Mouse (Mus musculus) limb, embryonic 10.5 days (tissue): ENCODE results near the gene Nek10. TPM values are rescaled to one million over a fixed set of nuclear protein-coding genes. Genes with fewer than 3 reads are reported as not detected.
A peak's percentile ranks its signal among the peaks of the same experiment; 100 is the strongest.
"Not testable (repeated sequence)": the region's sequence is repeated elsewhere in the genome, so short reads cannot be mapped to it uniquely, and the experiment has no call there.

Experiments
- DNase-seq: peaks from one replicate; pipeline ENCODE4 v3.0.0-alpha.2; 2017; ENCODE audit warnings: low spot score
- H3K27ac ChIP-seq: fragments of 300-500 bp; sonication (generic); 2 replicates; pipeline ENCODE4 v1.5.1; 2016; ENCODE audit warnings: mild to moderate bottlenecking
- H3K27me3 ChIP-seq: fragments of 300-500 bp; sonication (generic); 2 replicates; pipeline ENCODE4 v1.6.1; 2016; ENCODE audit warnings: low read depth, mild to moderate bottlenecking; ENCODE audit not compliant: poor library complexity, severe bottlenecking
- H3K36me3 ChIP-seq: fragments of 300-500 bp; sonication (generic); 2 replicates; pipeline ENCODE4 v1.6.1; 2016; ENCODE audit warnings: mild to moderate bottlenecking, moderate library complexity
- H3K4me1 ChIP-seq: fragments of 300-500 bp; sonication (generic); 2 replicates; pipeline ENCODE4 v1.6.1; 2016
- H3K4me3 ChIP-seq: fragments of 300-500 bp; sonication (generic); 2 replicates; pipeline ENCODE4 v1.5.1; 2016; ENCODE audit warnings: mild to moderate bottlenecking, moderate library complexity
- H3K9me3 ChIP-seq: fragments of 300-500 bp; sonication (generic); replicated peaks from 2 replicates; pipeline ENCODE4 v1.6.1; 2016; ENCODE audit warnings: mild to moderate bottlenecking
- WGBS: fragments of 180-500 bp; shearing (Covaris S2); methylation state at CpG from one replicate; pipeline ENCODE4 v1.1.7; 2016; 5-methylcytosine and 5-hydroxymethylcytosine counted together
- polyA plus RNA-seq: library from polyadenylated mRNA; unstranded; fragments of >200 nt; fragmentation: Nextera tagmentation; extraction: Ambion mirVana; gene quantifications from 2 replicates; pipeline ENCODE4 v1.2.1, GENCODE M21; 2016

Nek10 gene
- polyA plus RNA-seq, 1 experiment from 2014 or later = 0.05 TPM

DNA sequence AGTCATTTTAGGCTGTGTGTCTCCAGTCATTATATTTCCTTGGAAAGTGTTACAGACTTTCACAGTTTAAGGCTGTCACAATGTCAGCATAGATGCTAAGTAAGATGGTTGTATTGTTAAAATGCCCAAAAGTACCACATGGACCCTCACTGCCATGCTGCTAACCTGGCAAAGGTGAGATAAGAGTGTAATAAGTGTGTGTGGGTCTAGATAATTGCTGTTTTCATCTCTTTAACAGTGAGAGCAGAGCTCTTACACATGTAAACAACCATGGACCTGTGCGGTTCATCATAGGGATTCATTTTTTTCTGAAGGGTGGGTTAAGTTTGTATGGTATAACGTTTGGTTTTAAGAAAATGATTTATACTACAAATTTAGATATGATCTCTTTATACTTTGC is 167.4 kb downstream of the Nek10 start:
- no peaks in the 10 kb centered on the region for H3K9me3 ChIP-seq
- no peak overlapping the region for H3K4me3 ChIP-seq
- H3K36me3 ChIP-seq = no peaks in the 10 kb centered on the region
- H3K27me3 ChIP-seq = no peaks in the 10 kb centered on the region
- DNase-seq = no peak
- 83% methylated on average over 2 of the region's 2 CpGs for WGBS
- no peak overlapping the region for H3K27ac ChIP-seq
- H3K4me1 ChIP-seq = no peaks in the 10 kb centered on the region

DNA sequence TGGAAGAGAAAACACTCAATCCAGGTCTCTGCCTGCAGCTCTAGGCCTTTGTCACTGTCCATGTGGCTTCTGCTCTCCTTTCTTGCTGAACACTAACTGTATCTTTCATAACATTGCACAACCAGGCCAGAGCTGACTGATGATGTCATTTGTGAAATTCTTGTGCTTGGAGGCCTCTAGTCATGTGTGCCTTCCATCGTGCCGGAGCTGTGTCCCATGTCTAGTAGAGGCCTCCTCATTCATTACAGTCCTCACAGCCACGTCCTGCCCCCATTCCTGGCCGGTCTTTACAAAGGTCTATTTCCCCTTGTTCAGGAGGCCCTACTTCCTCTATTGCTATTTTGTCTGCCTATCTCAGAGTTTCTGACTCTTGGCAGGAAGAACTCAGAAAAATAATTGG is 167.8 kb downstream of the Nek10 start:
- no peak overlapping the region for H3K27ac ChIP-seq
- H3K4me3 ChIP-seq = no peak overlapping the region
- no peaks in the 10 kb centered on the region for H3K9me3 ChIP-seq
- 74% methylated on average over 4 of the region's 4 CpGs for WGBS
- no peak for DNase-seq
- no peaks in the 10 kb centered on the region for H3K27me3 ChIP-seq
- H3K36me3 ChIP-seq = no peaks in the 10 kb centered on the region
- H3K4me1 ChIP-seq = no peaks in the 10 kb centered on the region

DNA sequence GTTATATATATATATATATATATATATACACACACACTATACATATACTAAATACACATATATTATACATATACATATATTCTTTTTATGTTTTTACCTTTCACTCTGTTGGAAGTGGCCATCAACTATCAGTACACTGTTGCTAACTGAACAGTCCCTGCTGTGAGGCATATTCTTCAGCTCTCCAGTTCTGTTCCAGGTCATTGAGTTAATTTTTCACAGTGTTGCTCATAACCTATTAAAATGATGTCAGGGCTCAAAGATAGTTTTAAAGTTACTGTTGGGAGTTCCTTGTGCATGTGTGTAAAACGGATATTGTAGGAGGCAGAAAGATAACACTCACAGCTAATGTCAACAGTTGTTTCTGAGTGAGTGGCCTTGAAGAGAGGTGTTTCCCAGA is 170.9 kb downstream of the Nek10 start:
- Histone ChIP-seq H3K36me3 (no peaks in the 10 kb centered on the region), H3K4me1 (no peaks in the 10 kb centered on the region), H3K27ac (no peak overlapping the region), H3K9me3 (no peaks in the 10 kb centered on the region), H3K27me3 (no peaks in the 10 kb centered on the region), H3K4me3 (no peak overlapping the region)
- WGBS = 74% methylated on average over 1 of the region's 1 CpGs
- DNase-seq = no peak

DNA sequence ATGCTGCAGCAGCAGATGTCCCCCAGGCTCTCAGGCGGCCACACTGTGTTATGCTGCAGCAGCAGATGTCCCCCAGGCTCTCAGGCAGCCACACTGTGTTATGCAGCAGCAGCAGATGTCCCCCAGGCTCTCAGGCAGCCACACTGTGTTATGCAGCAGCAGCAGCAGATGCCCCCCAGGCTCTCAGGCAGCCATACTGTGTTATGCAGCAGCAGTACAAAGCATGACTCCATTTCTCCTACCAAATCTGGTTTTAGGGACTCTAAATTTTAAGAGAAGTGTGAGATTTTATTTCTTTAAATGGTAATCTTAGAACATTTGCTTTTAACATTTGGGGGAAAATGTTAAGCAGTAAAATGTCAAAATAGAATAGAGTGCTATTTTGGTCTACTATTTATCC is 180.9 kb downstream of the Nek10 start:
- WGBS = 60% methylated on average over 1 of the region's 1 CpGs
- H3K4me3 ChIP-seq, H3K27me3 ChIP-seq, DNase-seq, H3K36me3 ChIP-seq, H3K27ac ChIP-seq, H3K4me1 ChIP-seq, H3K9me3 ChIP-seq: not testable (repeated sequence)

DNA sequence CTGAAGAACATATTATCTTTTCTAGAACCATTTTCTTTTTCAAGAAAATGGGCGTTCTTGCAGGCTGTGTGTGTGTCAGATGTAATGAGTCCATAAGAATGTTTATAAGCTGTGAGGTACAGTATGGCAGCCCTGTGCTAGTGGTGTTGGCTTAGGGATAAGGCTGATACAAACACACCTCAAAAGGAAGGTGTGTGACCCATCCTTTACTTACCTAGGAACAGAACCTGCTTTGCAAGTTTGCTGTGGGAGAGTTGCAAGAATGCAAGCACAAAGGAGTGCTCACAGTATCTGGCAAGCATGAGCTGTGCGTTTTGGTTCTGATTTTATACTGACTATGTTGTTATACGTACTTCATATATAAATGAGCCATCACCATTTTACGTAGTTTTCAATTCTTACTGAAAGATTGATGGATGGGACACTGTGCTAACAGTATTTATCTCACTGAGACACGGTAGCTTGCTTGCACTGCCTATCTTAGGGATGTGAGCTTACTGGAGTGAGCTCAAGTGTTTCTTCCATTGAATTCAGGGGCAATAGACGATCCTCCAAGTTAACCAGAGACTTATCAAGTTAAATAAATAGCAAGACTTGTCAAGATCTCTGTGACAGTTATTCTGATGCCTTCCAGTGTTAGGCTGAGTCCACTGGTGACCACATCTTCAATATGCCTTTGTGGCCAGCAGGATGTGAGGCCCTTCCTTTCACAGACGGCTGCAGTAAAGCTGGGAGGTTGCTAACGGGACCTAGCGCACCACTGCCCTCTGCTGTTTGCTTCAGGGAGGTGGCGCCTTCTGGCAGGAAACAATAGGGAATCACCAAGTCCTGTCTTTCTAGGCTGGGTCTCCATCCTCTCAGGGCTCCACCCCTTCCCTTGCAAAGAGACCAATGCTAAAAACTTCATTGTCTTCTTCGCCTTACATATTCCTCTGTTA is 181.8 kb downstream of the Nek10 start:
- H3K4me3 ChIP-seq = no peak overlapping the region
- WGBS = 48% methylated on average over 11 of the region's 11 CpGs

DNA sequence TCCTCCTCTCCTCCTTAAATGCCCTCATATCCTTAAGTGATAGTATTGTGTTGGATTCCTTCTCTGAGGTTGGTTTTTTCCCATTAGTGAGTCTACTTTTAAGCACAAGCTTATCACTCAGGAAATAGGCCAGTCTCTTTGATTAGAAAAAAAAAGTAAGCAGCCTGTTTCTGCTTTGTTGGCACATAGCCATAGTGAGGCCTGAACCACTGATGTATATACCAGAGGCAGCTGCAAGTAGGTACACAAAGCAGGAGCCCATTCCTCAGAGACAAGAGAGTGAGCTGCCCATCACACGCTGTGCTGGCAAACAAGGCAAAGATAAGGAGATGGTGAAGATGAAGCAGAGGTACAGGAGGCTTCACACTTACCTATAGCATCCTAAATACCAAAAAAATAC is 184.2 kb downstream of the Nek10 start:
- 73% methylated on average over 1 of the region's 1 CpGs for WGBS
- H3K27ac ChIP-seq = no peak overlapping the region
- DNase-seq = no peak

More for the DNA sequence above, 181.8 kb downstream of the Nek10 start:
- Histone ChIP-seq H3K9me3 (no peaks in the 10 kb centered on the region), H3K27ac (no peak overlapping the region), H3K27me3 (no peaks in the 10 kb centered on the region), H3K36me3 (no peaks in the 10 kb centered on the region), H3K4me1 (no peaks in the 10 kb centered on the region)
- DNase-seq = peak; percentile 83

DNA sequence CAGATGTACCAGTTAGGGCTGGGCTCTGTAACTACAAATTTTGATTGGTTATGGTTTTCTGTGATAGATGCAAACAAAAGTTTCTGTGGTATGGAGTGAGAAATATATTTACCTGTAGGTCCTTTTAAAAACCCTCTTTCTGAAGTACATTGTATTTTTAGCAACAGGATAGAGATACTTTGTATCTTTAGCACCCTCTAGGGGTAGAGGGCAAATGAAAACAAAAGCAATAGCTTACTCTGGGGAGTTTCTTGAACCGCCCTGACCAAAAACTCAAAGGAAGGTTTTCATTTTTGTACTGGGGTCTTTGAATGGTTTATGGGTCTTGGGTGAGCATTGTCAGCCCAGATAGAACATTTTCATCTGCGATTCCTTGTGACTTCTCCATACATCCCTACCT is 188.4 kb downstream of the Nek10 start:
- Histone ChIP-seq H3K27ac (no peak overlapping the region), H3K9me3 (no peaks in the 10 kb centered on the region), H3K27me3 (no peaks in the 10 kb centered on the region), H3K4me3 (no peak overlapping the region), H3K36me3 (no peaks in the 10 kb centered on the region), H3K4me1 (no peaks in the 10 kb centered on the region)
- no peak for DNase-seq
- 77% methylated on average over 2 of the region's 2 CpGs for WGBS

More for the DNA sequence above, 184.2 kb downstream of the Nek10 start:
- Histone ChIP-seq H3K36me3 (no peaks in the 10 kb centered on the region), H3K4me3 (no peak overlapping the region), H3K27me3 (no peaks in the 10 kb centered on the region), H3K9me3 (no peaks in the 10 kb centered on the region), H3K4me1 (no peaks in the 10 kb centered on the region)

DNA sequence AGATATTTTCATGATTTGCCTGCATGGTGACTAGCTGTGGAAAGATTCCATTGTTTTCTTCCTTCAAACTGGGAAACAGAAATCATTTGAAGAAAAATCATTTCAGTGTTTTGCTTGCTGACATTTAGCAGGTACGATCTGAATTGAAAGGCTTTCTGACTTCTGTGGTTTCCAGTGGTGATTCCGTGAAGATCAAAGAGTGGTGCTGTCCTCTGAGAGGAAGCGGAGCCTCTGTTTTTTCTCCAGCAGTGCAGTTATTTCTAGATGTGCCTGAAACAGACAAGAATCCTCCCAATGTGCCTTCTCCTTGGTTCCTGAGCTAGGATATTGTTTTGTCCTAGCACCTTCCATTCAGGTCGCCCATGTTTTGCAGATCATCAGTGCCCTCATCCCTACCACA is 208.2 kb downstream of the Nek10 start:
- no peaks in the 10 kb centered on the region for H3K36me3 ChIP-seq
- H3K27ac ChIP-seq = no peak overlapping the region
- H3K4me3 ChIP-seq = no peak overlapping the region
- H3K4me1 ChIP-seq = no peaks in the 10 kb centered on the region
- no peak for DNase-seq
- 66% methylated on average over 4 of the region's 4 CpGs for WGBS
- no peaks in the 10 kb centered on the region for H3K9me3 ChIP-seq
- no peaks in the 10 kb centered on the region for H3K27me3 ChIP-seq

DNA sequence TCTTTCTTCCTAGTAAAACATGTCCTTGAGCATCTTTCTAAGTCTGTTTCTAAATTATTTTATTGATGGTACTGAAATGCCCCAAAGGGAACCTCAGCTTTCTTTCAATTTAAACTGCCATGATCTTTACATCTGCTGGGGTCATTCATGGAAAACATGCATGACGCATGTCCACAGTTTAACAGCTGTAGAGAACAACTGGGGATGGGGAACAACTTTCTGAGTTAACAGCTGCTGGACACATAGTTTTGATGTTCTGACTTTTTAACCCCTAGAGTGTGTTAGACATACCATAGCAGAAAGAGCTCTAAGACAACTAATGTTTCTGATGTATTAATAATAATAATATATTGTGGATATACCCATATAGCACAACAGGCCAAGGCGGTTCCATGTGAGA is 211.6 kb downstream of the Nek10 start:
- Histone ChIP-seq H3K27me3 (no peaks in the 10 kb centered on the region), H3K4me3 (no peak overlapping the region), H3K27ac (no peak overlapping the region), H3K4me1 (no peaks in the 10 kb centered on the region), H3K36me3 (no peaks in the 10 kb centered on the region), H3K9me3 (no peaks in the 10 kb centered on the region)
- no peak for DNase-seq
- 88% methylated on average over 2 of the region's 2 CpGs for WGBS

DNA sequence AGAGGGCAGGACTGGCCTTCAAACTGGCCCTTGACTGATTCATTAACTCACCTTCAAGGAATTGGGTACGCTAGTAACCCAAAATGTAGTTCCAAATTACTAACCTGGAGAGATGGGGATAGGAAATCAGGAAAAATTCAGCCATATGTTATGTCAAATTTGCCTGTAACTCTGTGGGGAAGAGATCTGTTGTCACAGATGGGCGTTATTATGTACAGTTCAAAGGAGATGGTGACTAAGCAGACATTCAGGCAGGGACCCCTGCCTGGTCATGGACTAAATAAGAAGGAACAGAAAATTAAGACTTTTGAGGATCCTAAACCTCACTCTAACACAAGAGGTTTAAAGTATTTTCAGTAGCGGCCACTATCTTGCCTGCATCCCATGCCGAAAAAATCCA is 227.4 kb downstream of the Nek10 start:
- H3K27me3 ChIP-seq, H3K4me3 ChIP-seq, H3K4me1 ChIP-seq, H3K9me3 ChIP-seq, DNase-seq, H3K27ac ChIP-seq, H3K36me3 ChIP-seq: not testable (repeated sequence)
- 91% methylated on average over 4 of the region's 4 CpGs for WGBS

DNA sequence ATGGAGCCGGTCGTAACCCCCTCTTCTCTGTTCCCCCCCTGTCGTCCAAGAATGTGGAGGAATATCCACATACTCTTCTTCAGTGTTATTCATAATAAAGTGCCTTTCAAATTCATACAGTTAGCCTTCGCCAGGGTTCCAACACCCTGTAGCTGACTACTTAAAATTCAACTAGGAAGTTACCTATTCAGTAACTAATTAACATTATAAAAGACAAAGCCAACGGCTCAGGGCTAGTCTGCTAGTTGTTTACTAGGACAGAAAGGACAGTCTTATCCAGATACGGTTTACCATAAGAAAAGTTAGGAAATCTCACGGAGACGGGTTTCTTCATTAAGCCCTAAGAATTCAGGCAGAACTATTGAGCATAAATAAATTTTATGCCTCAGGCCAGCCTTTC is 231.4 kb downstream of the Nek10 start:
- 92% methylated on average over 8 of the region's 8 CpGs for WGBS
- not testable (repeated sequence) for H3K27ac ChIP-seq, H3K4me1 ChIP-seq, H3K9me3 ChIP-seq, H3K36me3 ChIP-seq, DNase-seq, H3K4me3 ChIP-seq, H3K27me3 ChIP-seq

DNA sequence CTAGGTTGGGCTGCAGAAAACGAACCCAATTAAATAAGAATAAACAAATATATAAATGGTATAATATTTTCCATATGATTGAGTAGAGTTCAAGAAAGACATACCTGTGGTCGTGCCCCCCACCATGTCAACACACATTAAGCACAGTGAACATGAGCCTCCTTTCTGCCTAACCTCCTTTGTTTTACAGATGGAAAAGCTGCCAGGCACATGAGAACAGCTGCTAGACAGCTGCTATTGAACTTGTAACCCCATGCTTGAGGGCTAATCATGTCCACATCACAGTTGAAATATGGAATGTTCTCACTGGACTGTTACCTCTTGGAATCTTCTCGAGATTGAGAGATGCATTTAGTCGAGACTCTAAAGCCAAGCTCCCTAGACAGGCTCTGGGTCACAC is 245.0 kb downstream of the Nek10 start:
- DNase-seq = no peak
- Histone ChIP-seq H3K36me3 (no peaks in the 10 kb centered on the region), H3K9me3 (no peaks in the 10 kb centered on the region), H3K4me3 (no peak overlapping the region), H3K4me1 (no peaks in the 10 kb centered on the region), H3K27me3 (no peaks in the 10 kb centered on the region), H3K27ac (no peak overlapping the region)
- 79% methylated on average over 4 of the region's 4 CpGs for WGBS

DNA sequence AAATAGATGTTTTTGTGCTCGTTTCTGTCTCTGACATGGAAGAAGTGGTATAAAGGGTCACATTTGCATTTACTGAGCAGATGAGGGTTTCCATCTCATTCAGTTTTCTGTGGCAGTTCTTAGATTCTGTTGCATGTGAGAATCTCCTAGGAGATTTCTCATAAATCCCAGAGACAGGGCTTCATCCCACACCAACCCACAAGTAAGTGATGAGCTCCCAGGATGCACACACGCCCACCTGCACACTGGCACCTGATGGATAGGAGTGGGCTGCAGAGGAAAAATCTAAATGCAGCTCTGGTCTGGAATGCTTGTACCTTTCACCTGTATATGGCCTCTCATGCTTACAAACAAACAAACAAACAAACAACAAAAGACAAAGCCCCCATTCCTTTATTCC is 258.3 kb downstream of the Nek10 start:
- H3K4me3 ChIP-seq = no peak overlapping the region
- no peaks in the 10 kb centered on the region for H3K27me3 ChIP-seq
- H3K27ac ChIP-seq = no peak overlapping the region
- DNase-seq = no peak
- no peaks in the 10 kb centered on the region for H3K36me3 ChIP-seq
- no peaks in the 10 kb centered on the region for H3K9me3 ChIP-seq
- peaks cover 16% of the 10 kb centered on the region for H3K4me1 ChIP-seq
- 81% methylated on average over 2 of the region's 2 CpGs for WGBS
